Mouse (Mus musculus): ENCODE results near the gene Gm13090.

Gene Gm13090

GRCm38 (mm10) chr4:151097104-151097438 lies 7.7 kb downstream of the Gm13090 start:
- no peak for DNase-seq

- no peak for DNase-seq
Measured at GRCm38 (mm10) chr4:151103646-151104045, 14.3 kb downstream of the Gm13090 start.

- no peak for DNase-seq
Measured at GRCm38 (mm10) chr4:151104147-151104546, 14.8 kb downstream of the Gm13090 start.

GRCm38 (mm10) chr4:151105886-151106285 lies 16.5 kb downstream of the Gm13090 start:
- DNase-seq = no peak

- DNase-seq = no peak
Measured at GRCm38 (mm10) chr4:151106468-151106867, 17.1 kb downstream of the Gm13090 start.

GRCm38 (mm10) chr4:151107131-151108001 lies 18.0 kb downstream of the Gm13090 start:
- peak; percentile 5 to 7 for DNase-seq

DNA sequence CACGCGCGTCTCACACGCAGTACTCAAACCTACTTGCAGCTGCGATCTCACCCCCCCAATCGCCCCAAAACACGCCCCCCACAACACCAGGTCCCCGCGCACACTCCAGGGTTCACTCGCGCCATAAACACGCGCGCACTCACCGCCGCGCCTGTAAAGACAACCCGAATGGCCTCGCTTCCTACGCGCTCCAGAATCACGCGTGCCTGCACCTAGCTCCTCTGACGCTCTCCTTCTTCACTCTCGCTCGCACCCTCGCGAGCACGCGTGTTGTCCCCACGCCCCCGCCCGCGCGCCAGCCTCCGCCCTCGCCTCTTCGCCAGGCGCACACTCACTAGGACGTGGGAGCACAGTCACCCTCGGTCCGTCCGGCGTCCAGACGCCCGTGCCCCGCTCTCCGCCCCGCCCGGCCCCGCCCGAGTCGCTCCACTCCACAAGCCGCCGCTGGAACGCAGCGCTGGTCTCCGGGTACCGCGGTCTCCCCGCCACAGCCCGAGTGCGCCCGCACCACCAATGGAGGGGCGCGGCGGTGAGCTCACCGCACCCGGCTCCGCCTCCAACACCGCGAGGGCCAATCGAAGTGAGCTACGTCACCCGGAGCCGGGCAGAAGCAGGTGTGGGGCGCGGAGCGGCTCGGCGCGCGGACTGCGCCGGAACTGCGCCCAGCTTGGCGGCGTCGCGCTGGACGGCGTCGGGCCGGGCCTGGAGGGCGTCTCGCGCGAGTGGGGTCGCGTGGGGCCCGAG lies 18.8 kb downstream of the Gm13090 start:
- DNase-seq = peak; percentile 81 to 86

GRCm38 (mm10) chr4:151108834-151109241 lies 19.5 kb downstream of the Gm13090 start:
- DNase-seq = no peak

- no peak for DNase-seq
Measured at GRCm38 (mm10) chr4:151111226-151111625, 21.9 kb downstream of the Gm13090 start.

DNA sequence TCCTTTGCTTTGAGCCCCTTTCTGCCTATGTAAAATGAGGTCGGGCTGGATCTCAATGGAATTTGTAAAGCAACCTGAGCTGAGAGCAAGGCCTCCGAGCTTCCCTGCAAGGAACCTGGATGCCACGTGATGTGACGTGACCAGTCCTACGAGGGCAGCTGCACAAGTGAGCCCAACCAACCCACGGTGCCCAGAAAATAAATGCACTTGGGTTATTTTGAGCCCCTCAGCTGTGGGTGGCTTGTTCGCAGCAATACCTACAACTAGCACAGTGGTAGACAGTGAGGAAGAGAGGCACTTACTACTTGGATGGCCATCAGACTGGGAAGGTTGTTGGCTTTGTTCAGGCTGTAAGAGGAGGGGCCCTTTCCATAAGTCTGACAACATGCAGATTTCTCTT lies 25.2 kb downstream of the Gm13090 start:
- DNase-seq = no peak

DNA sequence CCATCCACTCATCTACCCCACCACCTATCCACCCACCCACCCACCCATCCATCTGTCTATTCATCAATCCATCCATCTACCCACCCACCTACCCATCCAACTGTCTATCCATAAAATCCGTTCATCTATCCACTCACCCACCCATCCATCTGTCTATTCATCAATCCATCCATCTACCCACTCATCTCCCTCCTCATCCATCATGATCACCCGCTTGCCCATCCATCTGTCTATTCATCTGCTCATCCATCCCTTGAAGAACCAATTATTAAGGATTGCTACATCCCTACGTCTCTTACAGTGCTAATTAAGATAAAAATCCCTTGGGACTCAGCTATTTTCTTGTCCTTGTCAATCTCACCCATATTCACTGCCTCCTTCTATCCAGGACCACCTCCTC lies 29.5 kb downstream of the Gm13090 start:
- no peak for DNase-seq

- DNase-seq = no peak
Measured at GRCm38 (mm10) chr4:151127636-151128548, 38.5 kb downstream of the Gm13090 start.

- peak in 1 of 2 experiments; percentile 16 for DNase-seq
Measured at GRCm38 (mm10) chr4:151128641-151129541, 39.5 kb downstream of the Gm13090 start.

DNA sequence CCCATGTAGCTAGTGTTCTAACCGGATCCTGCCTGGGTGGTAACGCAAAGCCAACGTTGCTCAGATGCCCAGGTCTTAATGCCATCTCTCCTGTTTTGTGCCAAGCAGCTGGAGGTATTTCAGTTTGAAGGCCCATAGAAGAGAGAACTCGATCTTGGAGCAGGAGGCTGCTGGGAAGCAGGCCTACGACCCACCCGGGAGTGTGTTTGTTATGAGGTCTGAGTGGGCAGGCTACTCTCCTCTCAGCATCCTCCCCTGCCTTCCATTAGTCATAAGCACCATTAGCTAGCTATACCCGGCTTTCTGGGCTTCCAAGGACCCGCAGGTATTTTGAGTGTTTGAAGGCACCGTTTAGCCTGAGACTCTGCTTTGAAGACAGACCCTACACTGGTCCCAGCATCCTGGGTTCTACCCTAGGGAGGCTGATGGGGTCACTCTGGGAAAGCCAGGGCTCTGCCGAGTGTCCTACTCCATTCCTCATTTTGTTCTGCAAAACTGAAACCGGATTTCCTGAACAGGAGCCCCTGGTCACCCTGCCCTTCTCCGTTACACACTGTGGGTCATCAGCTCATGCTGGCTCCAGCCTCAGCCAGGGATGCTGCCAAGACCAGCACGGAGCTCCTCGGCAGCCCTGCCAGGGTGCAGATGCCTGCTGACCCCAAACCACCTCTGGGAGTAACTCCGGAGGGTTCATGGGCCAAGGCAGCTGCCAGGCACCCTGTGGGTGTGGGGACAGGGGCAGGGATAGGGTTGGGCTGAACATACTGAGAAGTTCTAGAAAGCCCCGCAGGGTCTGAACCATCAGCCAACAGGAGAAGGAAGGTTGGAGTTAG lies 40.6 kb downstream of the Gm13090 start:
- DNase-seq = no peak

- DNase-seq = no peak
Measured at GRCm38 (mm10) chr4:151130756-151131490, 41.6 kb downstream of the Gm13090 start.

DNA sequence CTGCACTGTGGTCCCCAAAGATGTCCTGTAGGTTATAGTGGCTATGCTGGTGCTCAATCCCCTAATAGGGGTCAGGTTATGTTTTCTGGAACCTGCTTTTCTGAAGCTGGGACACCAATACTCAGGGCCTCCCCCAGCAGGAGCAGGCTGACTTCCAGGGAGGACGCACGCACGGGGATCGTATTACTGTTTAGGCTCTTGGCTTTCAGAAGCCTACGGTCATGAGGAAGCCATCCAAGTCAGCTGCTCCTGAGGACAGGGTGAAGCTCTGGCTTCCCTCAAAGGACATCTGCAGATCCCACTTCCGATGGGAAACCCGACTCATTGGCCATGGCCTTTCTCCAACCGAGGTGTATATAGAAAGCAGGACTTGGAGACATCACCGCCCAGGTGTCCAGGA lies 43.1 kb downstream of the Gm13090 start:
- no peak for DNase-seq

DNA sequence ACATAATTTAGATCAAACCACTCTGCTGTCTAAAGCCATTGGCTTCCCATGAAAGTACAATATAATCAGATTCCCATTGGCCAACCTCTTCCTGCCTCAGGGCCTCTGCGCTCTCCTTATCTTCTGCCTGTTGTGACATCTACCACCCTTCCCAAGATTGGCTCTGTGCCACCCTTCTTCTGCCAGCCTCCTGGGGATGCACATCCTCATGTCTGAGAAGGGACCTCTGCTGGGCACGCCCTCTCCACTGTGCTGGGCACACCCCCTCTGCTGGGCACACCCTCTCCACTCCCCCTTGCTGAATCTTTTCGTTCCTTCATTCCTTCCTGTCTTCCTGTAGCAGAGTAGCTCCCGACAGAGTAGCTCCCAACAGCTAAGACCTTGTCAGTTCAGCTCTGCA lies 44.4 kb downstream of the Gm13090 start:
- DNase-seq = no peak

GRCm38 (mm10) chr4:151135491-151135890 lies 46.1 kb downstream of the Gm13090 start:
- DNase-seq = no peak

- DNase-seq = no peak
Measured at GRCm38 (mm10) chr4:151137701-151138100, 48.3 kb downstream of the Gm13090 start.

- DNase-seq = no peak
Measured at GRCm38 (mm10) chr4:151138135-151138534, 48.8 kb downstream of the Gm13090 start.

All from lung, adult 18-20 months (tissue).